Mouse (Mus musculus): ENCODE results near the gene Zfp831. TPM values are rescaled to one million over a fixed set of nuclear protein-coding genes. Genes with fewer than 3 reads are reported as not detected.

Gene Zfp831
- polyA plus RNA-seq, 1 experiment: not detected

DNA sequence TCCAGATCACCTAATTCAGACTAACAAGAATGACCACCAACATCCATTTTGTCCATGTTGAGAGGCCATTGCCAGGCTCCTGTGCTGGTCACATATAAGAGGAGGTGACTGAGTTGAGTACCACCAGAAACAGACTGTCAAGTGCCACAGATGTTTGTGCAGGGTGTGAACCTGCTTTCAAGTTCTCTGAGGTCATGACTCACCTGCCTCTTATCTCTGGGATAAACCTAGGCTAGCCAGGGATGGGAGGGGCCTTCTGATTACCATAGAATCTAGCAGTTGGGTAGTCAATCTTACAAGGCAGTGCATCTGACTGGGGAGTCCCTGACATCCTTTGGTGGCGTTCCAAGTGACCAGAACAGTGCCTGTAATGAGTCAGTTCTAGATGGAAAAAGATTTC, 103.8 kb downstream of the Zfp831 start:
- Histone ChIP-seq H3K4me1 (ENCODE audit: control insufficient read depth) (no peaks in the 10 kb centered on the region), H3K4me3 (replicated peaks) (no peak overlapping the region), H3K27me3 (ENCODE audit: control insufficient read depth) (no peaks in the 10 kb centered on the region), H3K36me3 (ENCODE audit: control insufficient read depth) (no peaks in the 10 kb centered on the region), H3K9me3 (ENCODE audit: control insufficient read depth, low read length) (no peaks in the 10 kb centered on the region)
- TF ChIP-seq TAL1 (IDR thresholded peaks at IDR 0.05; ENCODE audit: low read length) (no peak), GATA1 (IDR thresholded peaks at IDR 0.05; ENCODE audit: low read length) (no peak)

DNA sequence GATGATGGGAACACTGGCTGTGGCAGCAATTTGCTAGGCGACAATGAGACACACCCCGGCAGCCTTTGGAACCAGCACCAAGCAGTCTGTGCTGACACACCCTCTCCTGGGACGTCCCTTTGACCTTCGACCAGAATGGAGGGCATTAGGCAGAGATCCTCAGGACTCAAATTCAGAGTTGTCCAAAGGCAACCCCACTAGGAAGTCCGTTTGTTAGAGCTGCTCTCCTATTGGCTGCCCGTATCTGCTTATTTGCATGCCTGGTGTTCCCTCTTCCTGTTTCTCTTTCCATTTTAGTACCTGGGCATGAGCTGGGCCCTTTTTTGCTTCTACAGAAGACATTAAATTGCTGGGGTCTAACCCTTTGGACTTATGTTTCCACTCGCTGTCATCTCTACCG, 105.0 kb downstream of the Zfp831 start:
- Histone ChIP-seq H3K4me3 (replicated peaks) (no peak overlapping the region), H3K27me3 (ENCODE audit: control insufficient read depth) (no peaks in the 10 kb centered on the region), H3K9me3 (ENCODE audit: control insufficient read depth, low read length) (no peaks in the 10 kb centered on the region)

DNA sequence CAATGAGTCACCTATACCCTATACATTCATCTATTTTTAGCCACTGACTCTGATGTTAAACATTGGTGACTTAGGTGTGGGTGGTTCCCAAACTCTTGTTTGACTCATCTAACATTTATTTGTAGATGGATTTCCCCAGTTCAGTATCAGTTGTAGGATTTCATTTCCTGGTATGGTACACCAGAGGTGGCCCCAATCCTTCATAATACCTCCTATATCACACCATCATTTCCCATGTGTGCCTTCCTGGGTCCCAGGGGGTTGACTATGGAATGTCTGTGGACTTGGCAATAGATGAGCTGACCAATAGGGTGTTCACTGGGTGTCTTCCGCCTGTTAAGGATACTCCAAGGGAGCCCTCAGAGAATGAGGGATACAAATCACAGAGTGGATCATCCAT, 109.9 kb downstream of the Zfp831 start:
- H3K9me3 ChIP-seq (ENCODE audit: control insufficient read depth, low read length): no peaks in the 10 kb centered on the region
- TF ChIP-seq TAL1 (IDR thresholded peaks at IDR 0.05; ENCODE audit: low read length): no peak
- no peak for TF ChIP-seq GATA1 (IDR thresholded peaks at IDR 0.05; ENCODE audit: low read length)
- no peak overlapping the region for H3K4me3 ChIP-seq (replicated peaks)

More for the DNA sequence above, 105.0 kb downstream of the Zfp831 start:
- TF ChIP-seq GATA1 (IDR thresholded peaks at IDR 0.05; ENCODE audit: low read length) (no peak), TAL1 (IDR thresholded peaks at IDR 0.05; ENCODE audit: low read length) (no peak)
- H3K36me3 ChIP-seq (ENCODE audit: control insufficient read depth): no peaks in the 10 kb centered on the region
- no peaks in the 10 kb centered on the region for H3K4me1 ChIP-seq (ENCODE audit: control insufficient read depth)

GRCm38 (mm10) chr2:174754231-174754630, 110.9 kb downstream of the Zfp831 start:
- H3K36me3 ChIP-seq (ENCODE audit: control insufficient read depth): no peaks in the 10 kb centered on the region
- no peaks in the 10 kb centered on the region for H3K4me1 ChIP-seq (ENCODE audit: control insufficient read depth)
- H3K27me3 ChIP-seq (ENCODE audit: control insufficient read depth): no peaks in the 10 kb centered on the region
- TF ChIP-seq TAL1 (IDR thresholded peaks at IDR 0.05; ENCODE audit: low read length) (no peak), GATA1 (IDR thresholded peaks at IDR 0.05; ENCODE audit: low read length) (no peak)
- no peak overlapping the region for H3K4me3 ChIP-seq (replicated peaks)
- H3K9me3 ChIP-seq (ENCODE audit: control insufficient read depth, low read length): no peaks in the 10 kb centered on the region

More for the DNA sequence above, 109.9 kb downstream of the Zfp831 start:
- Histone ChIP-seq H3K4me1 (ENCODE audit: control insufficient read depth) (no peaks in the 10 kb centered on the region), H3K27me3 (ENCODE audit: control insufficient read depth) (no peaks in the 10 kb centered on the region), H3K36me3 (ENCODE audit: control insufficient read depth) (no peaks in the 10 kb centered on the region)

DNA sequence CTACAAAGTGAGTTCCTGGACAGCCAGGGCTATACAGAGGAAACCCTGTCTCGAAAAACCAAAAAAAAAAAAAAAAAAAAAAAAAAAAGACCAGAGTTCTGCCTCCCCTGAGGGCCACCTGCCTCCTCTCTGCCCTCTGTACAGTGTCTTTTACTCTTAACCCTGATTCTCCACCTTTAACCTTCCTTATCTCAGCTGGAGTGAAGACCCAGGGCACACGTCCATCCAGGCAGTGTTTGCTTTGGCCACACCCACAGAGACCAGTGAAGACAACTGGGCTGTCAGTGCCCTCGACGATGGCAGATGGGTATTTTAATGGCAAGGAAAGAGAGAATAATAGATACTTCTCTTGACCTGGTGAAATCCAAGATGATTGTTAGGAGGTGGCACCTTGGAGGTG, 115.9 kb downstream of the Zfp831 start:
- no peak overlapping the region for H3K4me3 ChIP-seq (replicated peaks)
- H3K27me3 ChIP-seq (ENCODE audit: control insufficient read depth): peaks cover 14% of the 10 kb centered on the region
- no peaks in the 10 kb centered on the region for H3K4me1 ChIP-seq (ENCODE audit: control insufficient read depth)
- TF ChIP-seq TAL1 (IDR thresholded peaks at IDR 0.05; ENCODE audit: low read length): no peak
- TF ChIP-seq GATA1 (IDR thresholded peaks at IDR 0.05; ENCODE audit: low read length): no peak
- H3K36me3 ChIP-seq (ENCODE audit: control insufficient read depth): no peaks in the 10 kb centered on the region
- H3K9me3 ChIP-seq (ENCODE audit: control insufficient read depth, low read length): no peaks in the 10 kb centered on the region

Other genes with a start within 250 kb of the Zfp831 start
- 8.3 and 8.7 TPM in 2 replicates for gene Nelfcd, start 227.7 kb upstream of the Zfp831 start, polyA plus RNA-seq (2012)
- gene Ctsz, start 204.5 kb upstream of the Zfp831 start, polyA plus RNA-seq (2012): 4.4 and 5.8 TPM in 2 replicates
- gene Tubb1, start 192.8 kb upstream of the Zfp831 start, polyA plus RNA-seq (2012): 0.27 and 0.31 TPM in 2 replicates
- 23.3 and 35.9 TPM in 2 replicates for gene Atp5e, start 179.4 kb upstream of the Zfp831 start, polyA plus RNA-seq (2012)
- gene Prelid3b, start 170.5 kb upstream of the Zfp831 start, polyA plus RNA-seq (2012): 2.9 and 4.6 TPM in 2 replicates
- not detected in 2 replicates for gene Edn3, start 117.1 kb downstream of the Zfp831 start, polyA plus RNA-seq (2012)